Mouse (Mus musculus): ENCODE data around the gene Hist1h2af. TPM values are rescaled to one million over a fixed set of nuclear protein-coding genes. Genes with fewer than 3 reads are reported as not detected.

The Hist1h2af gene
- polyA plus RNA-seq, 1 experiment from 2014 or later, result 8.4 TPM

DNA sequence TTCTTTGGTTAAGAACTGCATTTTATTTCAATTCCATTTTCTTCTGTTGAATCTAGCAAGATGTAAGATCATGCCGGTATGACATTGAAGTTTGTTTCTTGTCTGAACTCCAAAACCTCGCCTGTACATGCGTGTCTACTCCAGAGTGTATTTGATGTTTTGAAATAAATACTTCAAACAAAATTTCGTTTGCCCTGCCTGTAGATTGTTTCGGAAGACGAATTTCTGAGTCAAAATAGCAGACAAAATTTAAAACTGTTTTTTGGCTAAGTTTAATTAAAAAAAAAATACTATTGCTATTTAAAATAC, 15.5 kb upstream of the Hist1h2af start:
- under 1% methylated on average over 6 of the region's 6 CpGs for WGBS
- Histone ChIP-seq H3K4me1 (replicated peaks; ENCODE audit: control insufficient read depth, insufficient read depth, low read length) (no peaks in the 10 kb centered on the region), H3K9me3 (ENCODE audit: control insufficient read depth, low read length) (no peaks in the 10 kb centered on the region), H3K27me3 (ENCODE audit: control insufficient read depth, insufficient read depth, low read length) (no peaks in the 10 kb centered on the region), H3K36me3 (ENCODE audit: control insufficient read depth, insufficient read depth, low read length) (no peaks in the 10 kb centered on the region), H3K9ac (ENCODE audit: low read depth, low read length) (no peak overlapping the region), H3K4me3 (ENCODE audit: low read depth, low read length) (peak overlapping the region; percentile 40), H3K4me2 (replicated peaks; ENCODE audit: low read depth, low read length) (peak overlapping the region; percentile 44), H3K27ac (ENCODE audit: low read depth, low read length) (no peak overlapping the region)
- no peak for DNase-seq (ENCODE audit: low spot score)
- ATAC-seq (ENCODE audit: low FRiP score), result no peak

GRCm38 (mm10) chr13:23518885-23519284, 14.8 kb upstream of the Hist1h2af start:
- Histone ChIP-seq H3K9ac (ENCODE audit: low read depth, low read length) (no peak overlapping the region), H3K9me3 (ENCODE audit: control insufficient read depth, low read length) (no peaks in the 10 kb centered on the region), H3K4me2 (replicated peaks; ENCODE audit: low read depth, low read length) (peak overlapping the region; percentile 38), H3K4me1 (replicated peaks; ENCODE audit: control insufficient read depth, insufficient read depth, low read length) (no peaks in the 10 kb centered on the region), H3K27me3 (ENCODE audit: control insufficient read depth, insufficient read depth, low read length) (no peaks in the 10 kb centered on the region), H3K4me3 (ENCODE audit: low read depth, low read length) (peak overlapping the region; percentile 27), H3K27ac (ENCODE audit: low read depth, low read length) (no peak overlapping the region), H3K36me3 (ENCODE audit: control insufficient read depth, insufficient read depth, low read length) (no peaks in the 10 kb centered on the region)
- ATAC-seq (ENCODE audit: low FRiP score), result peak; percentile 63; the same call in 1 of the 2 replicates
- 0% methylated on average over 6 of the region's 6 CpGs for WGBS
- DNase-seq (ENCODE audit: low spot score), result peak; percentile 88

DNA sequence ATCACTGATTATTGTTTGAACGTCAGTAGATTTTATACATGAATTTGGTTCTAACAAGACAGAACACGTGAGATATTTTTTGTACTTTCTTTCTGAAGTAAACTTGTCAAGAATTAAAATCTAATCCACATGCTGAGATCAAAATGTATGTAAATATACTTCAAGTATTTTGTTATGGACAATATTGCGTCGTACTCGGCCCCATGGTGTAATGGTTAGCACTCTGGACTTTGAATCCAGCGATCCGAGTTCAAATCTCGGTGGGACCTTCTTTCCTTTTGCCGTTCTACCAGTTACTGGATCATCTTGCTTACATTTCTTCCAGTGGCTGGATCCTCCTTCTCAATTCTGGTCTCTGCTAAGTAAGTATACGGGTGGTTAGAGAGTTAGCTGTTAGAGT, 14.3 kb upstream of the Hist1h2af start:
- Histone ChIP-seq H3K4me3 (ENCODE audit: low read depth, low read length) (peak overlapping the region; percentile 27), H3K27me3 (ENCODE audit: control insufficient read depth, insufficient read depth, low read length) (no peaks in the 10 kb centered on the region), H3K27ac (ENCODE audit: low read depth, low read length) (no peak overlapping the region), H3K4me1 (replicated peaks; ENCODE audit: control insufficient read depth, insufficient read depth, low read length) (no peaks in the 10 kb centered on the region), H3K36me3 (ENCODE audit: control insufficient read depth, insufficient read depth, low read length) (no peaks in the 10 kb centered on the region), H3K9ac (ENCODE audit: low read depth, low read length) (no peak overlapping the region), H3K9me3 (ENCODE audit: control insufficient read depth, low read length) (no peaks in the 10 kb centered on the region), H3K4me2 (replicated peaks; ENCODE audit: low read depth, low read length) (peak overlapping the region; percentile 38)
- DNase-seq (ENCODE audit: low spot score) (peak; percentile 90), ATAC-seq (ENCODE audit: low FRiP score) (peak; percentile 58)
- WGBS, result under 1% methylated on average over 10 of the region's 10 CpGs

GRCm38 (mm10) chr13:23521703-23522102, 12.0 kb upstream of the Hist1h2af start:
- Histone ChIP-seq H3K27ac (ENCODE audit: low read depth, low read length) (no peak overlapping the region), H3K9me3 (ENCODE audit: control insufficient read depth, low read length) (no peaks in the 10 kb centered on the region), H3K9ac (ENCODE audit: low read depth, low read length) (no peak overlapping the region), H3K27me3 (ENCODE audit: control insufficient read depth, insufficient read depth, low read length) (no peaks in the 10 kb centered on the region), H3K4me2 (replicated peaks; ENCODE audit: low read depth, low read length) (no peak overlapping the region), H3K4me3 (ENCODE audit: low read depth, low read length) (no peak overlapping the region; the same call in 1 of the 2 replicates), H3K4me1 (replicated peaks; ENCODE audit: control insufficient read depth, insufficient read depth, low read length) (no peaks in the 10 kb centered on the region), H3K36me3 (ENCODE audit: control insufficient read depth, insufficient read depth, low read length) (no peaks in the 10 kb centered on the region)
- WGBS, result under 1% methylated on average over 14 of the region's 14 CpGs
- peak; percentile 79 for DNase-seq (ENCODE audit: low spot score)
- ATAC-seq (ENCODE audit: low FRiP score), result no peak

DNA sequence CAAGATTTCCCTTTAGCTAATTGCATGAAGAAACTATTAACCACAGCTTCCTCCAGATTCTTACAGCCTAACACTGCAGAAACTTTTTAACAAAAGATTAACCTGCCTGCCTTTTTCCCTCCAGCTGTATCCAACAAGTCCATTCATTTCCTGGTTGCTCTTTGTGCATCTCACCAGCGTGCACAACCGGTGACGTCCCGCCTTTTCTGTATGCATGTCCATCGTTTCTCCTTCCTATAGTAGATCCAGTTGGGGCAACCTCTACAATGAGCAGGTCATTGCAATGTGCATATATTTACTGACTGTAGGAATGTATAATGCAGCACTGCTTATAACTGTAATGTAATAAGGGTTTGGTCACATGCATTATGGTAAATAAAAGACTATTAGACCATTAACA, 9.7 kb upstream of the Hist1h2af start:
- no peak overlapping the region for H3K27ac ChIP-seq (ENCODE audit: low read depth, low read length)
- DNase-seq (ENCODE audit: low spot score) (no peak), ATAC-seq (ENCODE audit: low FRiP score) (no peak)
- no peaks in the 10 kb centered on the region for H3K36me3 ChIP-seq (ENCODE audit: control insufficient read depth, insufficient read depth, low read length)
- 52% methylated on average over 5 of the region's 5 CpGs for WGBS
- no peak overlapping the region for H3K4me2 ChIP-seq (replicated peaks; ENCODE audit: low read depth, low read length)
- no peaks in the 10 kb centered on the region for H3K9me3 ChIP-seq (ENCODE audit: control insufficient read depth, low read length)
- no peaks in the 10 kb centered on the region; the same call in 1 of the 2 replicates for H3K4me1 ChIP-seq (replicated peaks; ENCODE audit: control insufficient read depth, insufficient read depth, low read length)
- no peaks in the 10 kb centered on the region for H3K27me3 ChIP-seq (ENCODE audit: control insufficient read depth, insufficient read depth, low read length)
- no peak overlapping the region for H3K4me3 ChIP-seq (ENCODE audit: low read depth, low read length)
- no peak overlapping the region for H3K9ac ChIP-seq (ENCODE audit: low read depth, low read length)

- H3K9me3 ChIP-seq (ENCODE audit: control insufficient read depth, low read length), result no peaks in the 10 kb centered on the region
- H3K27ac ChIP-seq (ENCODE audit: low read depth, low read length), result no peak overlapping the region
- no peak overlapping the region for H3K9ac ChIP-seq (ENCODE audit: low read depth, low read length)
- no peak overlapping the region for H3K4me2 ChIP-seq (replicated peaks; ENCODE audit: low read depth, low read length)
- DNase-seq (ENCODE audit: low spot score), result peak; percentile 86
- 0 out of 2 replicates have a peak, but pooled peaks have one; percentile 11 for ATAC-seq (ENCODE audit: low FRiP score)
- H3K4me3 ChIP-seq (ENCODE audit: low read depth, low read length), result no peak overlapping the region
- no peaks in the 10 kb centered on the region; the same call in 1 of the 2 replicates for H3K4me1 ChIP-seq (replicated peaks; ENCODE audit: control insufficient read depth, insufficient read depth, low read length)
- H3K36me3 ChIP-seq (ENCODE audit: control insufficient read depth, insufficient read depth, low read length), result no peaks in the 10 kb centered on the region
- H3K27me3 ChIP-seq (ENCODE audit: control insufficient read depth, insufficient read depth, low read length), result no peaks in the 10 kb centered on the region
- WGBS, result 10% methylated on average over 5 of the region's 5 CpGs
These were observed 9.1 kb upstream of the Hist1h2af start for GRCm38 (mm10) chr13:23524654-23525053.

DNA sequence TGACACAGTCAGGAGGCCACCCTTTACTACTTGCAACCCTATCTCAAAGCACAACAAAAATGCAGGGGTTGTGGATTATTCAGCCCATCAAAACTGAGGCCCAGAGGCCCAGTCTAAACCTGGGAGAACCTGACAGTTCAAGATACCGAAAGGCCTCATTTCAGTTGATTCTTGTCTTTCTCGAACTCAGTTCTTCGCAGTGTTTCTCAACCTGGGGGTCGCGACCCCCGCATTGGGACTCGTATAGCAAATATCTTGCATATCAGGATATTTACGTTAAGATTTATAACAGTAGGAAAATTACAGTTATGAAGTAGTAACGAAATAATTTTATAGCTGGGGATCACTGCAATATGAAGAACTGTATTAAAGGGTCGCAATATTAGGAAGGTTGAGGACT, 7.8 kb upstream of the Hist1h2af start:
- ATAC-seq (ENCODE audit: low FRiP score) (no peak), DNase-seq (ENCODE audit: low spot score) (peak; percentile 74)
- no peaks in the 10 kb centered on the region; the same call in 1 of the 2 replicates for H3K4me1 ChIP-seq (replicated peaks; ENCODE audit: control insufficient read depth, insufficient read depth, low read length)
- peak overlapping the region; percentile 20 for H3K4me2 ChIP-seq (replicated peaks; ENCODE audit: low read depth, low read length)
- H3K9ac ChIP-seq (ENCODE audit: low read depth, low read length), result no peak overlapping the region
- H3K27ac ChIP-seq (ENCODE audit: low read depth, low read length), result no peak overlapping the region
- H3K9me3 ChIP-seq (ENCODE audit: control insufficient read depth, low read length), result no peaks in the 10 kb centered on the region
- peak overlapping the region; percentile 32 for H3K4me3 ChIP-seq (ENCODE audit: low read depth, low read length)
- H3K27me3 ChIP-seq (ENCODE audit: control insufficient read depth, insufficient read depth, low read length), result no peaks in the 10 kb centered on the region
- 2% methylated on average over 10 of the region's 10 CpGs for WGBS
- H3K36me3 ChIP-seq (ENCODE audit: control insufficient read depth, insufficient read depth, low read length), result no peaks in the 10 kb centered on the region

GRCm38 (mm10) chr13:23526312-23526711, 7.4 kb upstream of the Hist1h2af start:
- no peaks in the 10 kb centered on the region; the same call in 1 of the 2 replicates for H3K4me1 ChIP-seq (replicated peaks; ENCODE audit: control insufficient read depth, insufficient read depth, low read length)
- WGBS, result under 1% methylated on average over 17 of the region's 17 CpGs
- H3K4me3 ChIP-seq (ENCODE audit: low read depth, low read length), result peak overlapping the region; percentile 32
- peak; percentile 97 for DNase-seq (ENCODE audit: low spot score)
- peak; percentile 48; the same call in 1 of the 2 replicates for ATAC-seq (ENCODE audit: low FRiP score)
- peak overlapping the region; percentile 58 for H3K9ac ChIP-seq (ENCODE audit: low read depth, low read length)
- H3K27me3 ChIP-seq (ENCODE audit: control insufficient read depth, insufficient read depth, low read length), result no peaks in the 10 kb centered on the region
- H3K27ac ChIP-seq (ENCODE audit: low read depth, low read length), result no peak overlapping the region
- no peaks in the 10 kb centered on the region for H3K9me3 ChIP-seq (ENCODE audit: control insufficient read depth, low read length)
- no peaks in the 10 kb centered on the region for H3K36me3 ChIP-seq (ENCODE audit: control insufficient read depth, insufficient read depth, low read length)
- H3K4me2 ChIP-seq (replicated peaks; ENCODE audit: low read depth, low read length), result peak overlapping the region; percentile 37

DNA sequence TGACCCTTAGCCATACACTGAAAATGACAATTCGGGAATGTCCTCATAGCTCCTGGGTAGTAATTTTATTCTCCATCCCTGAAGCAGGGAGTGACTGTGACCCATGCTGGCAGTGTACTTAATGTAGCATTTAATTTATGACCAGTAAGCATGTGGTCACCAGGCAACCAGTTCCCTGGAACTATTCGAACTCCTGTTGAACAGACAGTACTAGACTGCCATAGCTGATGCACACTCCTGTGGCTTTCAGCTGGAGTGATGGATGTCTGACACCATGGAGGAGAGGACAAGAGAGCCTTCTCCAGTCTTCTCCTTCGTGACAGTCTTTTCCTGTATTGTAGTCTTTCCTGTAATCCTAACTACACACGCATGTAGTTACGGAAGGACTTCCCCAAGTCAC, 4.7 kb upstream of the Hist1h2af start:
- WGBS, result 79% methylated on average over 5 of the region's 5 CpGs
- Histone ChIP-seq H3K4me3 (ENCODE audit: low read depth, low read length) (no peak overlapping the region), H3K9me3 (ENCODE audit: control insufficient read depth, low read length) (no peaks in the 10 kb centered on the region), H3K27me3 (ENCODE audit: control insufficient read depth, insufficient read depth, low read length) (no peaks in the 10 kb centered on the region), H3K27ac (ENCODE audit: low read depth, low read length) (no peak overlapping the region), H3K9ac (ENCODE audit: low read depth, low read length) (no peak overlapping the region), H3K4me2 (replicated peaks; ENCODE audit: low read depth, low read length) (0 out of 2 replicates have a peak overlapping the region, but pooled peaks have one; percentile 6), H3K36me3 (ENCODE audit: control insufficient read depth, insufficient read depth, low read length) (no peaks in the 10 kb centered on the region), H3K4me1 (replicated peaks; ENCODE audit: control insufficient read depth, insufficient read depth, low read length) (peaks cover 4% of the 10 kb centered on the region)
- ATAC-seq (ENCODE audit: low FRiP score), result no peak
- DNase-seq (ENCODE audit: low spot score), result peak; percentile 33

Measured in hindbrain, embryonic 11.5 days (tissue).